Mouse (Mus musculus) adrenal gland, adult (tissue): ENCODE measurements around the gene Gpr22.

ENCODE experiments used
- DNase-seq, 2 experiments: peaks; one replicate each; pipeline ENCODE4 v3.0.0; 2022 to 2023; ENCODE audit warnings: low spot score in 1 of 2; ENCODE audit not compliant: inconsistent age in 2 of 2

The Gpr22 gene

GRCm38 (mm10) chr12:31713600-31713999 lies at the start of gene Gpr22:
Gene Gpr22, minus strand, starts transcription at chr12:31713947.
- DNase-seq = peak in 1 of 2 experiments; percentile 33

GRCm38 (mm10) chr12:31755885-31756755 lies 42.4 kb upstream of the Gpr22 start:
- no peak for DNase-seq

- no peak for DNase-seq
Observed at GRCm38 (mm10) chr12:31754465-31754864, 40.7 kb upstream of the Gpr22 start.

DNA sequence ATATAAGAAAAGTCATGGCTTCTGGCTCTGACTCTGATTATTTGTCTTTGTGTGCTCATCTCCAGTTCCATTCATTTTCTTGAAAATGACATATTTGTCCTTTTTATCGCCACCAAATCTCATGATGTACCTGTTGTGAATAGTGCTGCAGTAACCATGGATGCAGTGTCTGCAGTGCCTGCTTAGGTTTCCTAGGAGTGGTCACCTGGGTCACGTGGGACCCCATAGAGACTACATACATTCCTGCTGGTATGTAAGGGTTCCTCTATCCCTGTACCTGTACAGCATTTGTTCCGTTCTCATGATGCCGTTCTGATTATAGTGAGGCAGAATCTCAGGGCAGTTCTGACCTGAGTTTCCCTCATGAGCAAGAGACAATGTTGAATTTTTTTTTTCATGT lies 36.1 kb upstream of the Gpr22 start:
- DNase-seq = no peak

DNA sequence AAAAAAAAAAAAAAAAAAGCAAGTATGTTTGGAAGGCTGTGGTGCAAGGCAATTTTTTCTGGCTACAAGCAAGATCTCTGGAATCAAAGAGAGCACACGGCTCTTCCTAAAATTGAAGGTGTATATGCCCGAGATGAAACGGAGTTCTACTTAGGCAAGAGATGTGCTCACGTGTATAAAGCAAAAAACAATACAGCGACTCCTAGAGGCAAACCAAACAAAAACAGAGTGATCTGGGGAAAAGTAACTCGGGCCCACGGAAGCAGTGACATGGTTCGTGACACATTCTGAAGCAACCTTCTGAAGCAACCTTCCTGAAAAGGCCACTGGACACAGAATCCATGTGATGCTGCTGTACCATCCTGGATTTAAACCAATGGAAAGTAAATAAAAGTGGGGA lies 33.6 kb upstream of the Gpr22 start:
- DNase-seq = no peak

DNA sequence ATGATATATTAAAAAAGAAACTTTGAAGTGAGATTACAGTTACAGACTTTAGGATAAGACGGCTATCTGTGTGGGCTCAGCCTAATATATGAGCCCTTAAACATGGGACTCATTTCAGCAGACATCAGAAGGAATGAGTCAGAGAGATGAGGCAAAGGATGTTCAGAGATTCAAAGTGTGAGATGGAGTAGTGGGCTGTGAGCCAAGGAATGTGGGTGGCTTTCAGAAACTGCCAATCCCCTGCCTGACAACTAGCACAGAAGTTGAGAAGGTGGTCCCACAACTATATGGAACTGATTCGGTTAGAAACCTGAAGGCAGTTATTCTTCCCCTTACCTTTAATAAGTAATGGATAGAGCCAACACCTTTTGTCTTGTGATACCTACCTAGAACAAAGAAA lies 20.9 kb upstream of the Gpr22 start:
- no peak for DNase-seq

DNA sequence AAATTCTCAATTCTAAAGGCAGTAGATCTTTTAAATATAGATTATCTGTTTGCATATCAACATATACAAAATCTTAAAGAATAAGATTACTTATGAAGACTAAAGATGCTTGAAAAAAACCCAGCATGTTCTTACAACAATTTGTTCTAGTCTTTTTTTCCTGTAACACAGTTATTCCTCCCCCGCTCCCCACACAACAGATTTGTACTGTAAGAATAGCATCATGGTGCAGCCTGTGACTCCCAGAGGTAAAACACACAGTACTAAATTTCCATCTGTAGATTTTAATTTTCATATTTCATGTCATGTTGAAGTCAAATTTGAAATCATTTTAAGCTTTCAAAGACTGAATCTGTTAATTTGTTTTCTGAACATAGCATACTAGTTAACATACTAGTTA lies 16.4 kb upstream of the Gpr22 start:
- DNase-seq = no peak

DNA sequence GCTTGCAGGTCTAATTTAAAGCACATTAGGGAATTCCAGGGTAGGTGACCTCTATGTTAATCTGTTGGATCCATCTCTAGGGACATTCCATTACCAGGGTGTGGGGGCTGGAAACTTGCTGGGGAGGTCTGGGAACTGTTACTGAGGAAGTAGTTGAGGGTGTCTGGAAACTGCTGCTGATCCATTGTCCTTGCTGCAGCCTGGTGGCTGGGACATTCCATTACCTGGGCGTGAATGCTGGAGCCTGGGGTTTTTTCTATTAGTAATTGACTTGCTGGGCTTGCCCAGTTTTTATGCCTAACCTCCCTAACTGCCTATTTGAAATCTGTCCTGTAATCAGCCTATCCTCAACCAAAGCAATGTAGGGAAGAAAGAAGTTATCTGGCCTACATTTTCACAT lies 13.0 kb upstream of the Gpr22 start:
- no peak for DNase-seq

DNA sequence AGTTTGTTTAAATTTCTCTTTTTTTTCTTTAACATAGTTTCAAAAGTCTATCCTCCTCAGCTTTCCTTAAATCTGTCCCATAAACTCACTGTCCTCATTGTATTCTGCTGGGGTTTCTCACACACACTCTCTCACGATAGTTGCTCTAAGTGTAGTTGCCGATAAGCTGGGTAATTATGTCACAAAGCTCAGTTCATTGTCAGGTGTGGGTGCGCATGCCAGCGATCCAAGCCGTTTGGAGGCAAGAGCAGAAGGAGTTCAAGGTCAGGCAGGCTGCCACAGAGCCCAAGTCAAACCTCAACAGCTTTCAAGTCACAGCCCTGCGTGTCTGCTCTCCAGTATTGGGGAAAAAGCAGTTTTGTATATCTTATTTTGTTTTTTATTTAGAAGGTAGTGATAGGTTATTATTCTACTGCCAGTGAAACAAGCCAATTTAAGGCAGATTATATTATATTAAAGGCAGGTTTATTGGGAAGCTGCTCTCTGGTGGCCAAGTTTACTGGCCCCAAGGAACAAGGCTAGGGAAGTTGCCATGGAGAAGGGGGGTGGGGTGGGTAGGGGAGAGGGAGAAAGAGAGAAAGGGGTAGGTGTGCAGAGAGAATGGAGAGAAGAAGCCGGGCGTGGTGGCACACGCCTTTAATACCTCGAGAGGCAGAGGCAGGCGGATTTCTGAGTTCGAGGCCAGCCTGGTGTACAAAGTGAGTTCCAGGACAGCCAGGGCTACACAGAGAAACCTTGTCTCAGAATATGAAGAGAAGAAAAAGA lies 11.9 kb upstream of the Gpr22 start:
- DNase-seq = peak; percentile 50 to 72

GRCm38 (mm10) chr12:31724576-31724975 lies 10.8 kb upstream of the Gpr22 start:
- DNase-seq = no peak

DNA sequence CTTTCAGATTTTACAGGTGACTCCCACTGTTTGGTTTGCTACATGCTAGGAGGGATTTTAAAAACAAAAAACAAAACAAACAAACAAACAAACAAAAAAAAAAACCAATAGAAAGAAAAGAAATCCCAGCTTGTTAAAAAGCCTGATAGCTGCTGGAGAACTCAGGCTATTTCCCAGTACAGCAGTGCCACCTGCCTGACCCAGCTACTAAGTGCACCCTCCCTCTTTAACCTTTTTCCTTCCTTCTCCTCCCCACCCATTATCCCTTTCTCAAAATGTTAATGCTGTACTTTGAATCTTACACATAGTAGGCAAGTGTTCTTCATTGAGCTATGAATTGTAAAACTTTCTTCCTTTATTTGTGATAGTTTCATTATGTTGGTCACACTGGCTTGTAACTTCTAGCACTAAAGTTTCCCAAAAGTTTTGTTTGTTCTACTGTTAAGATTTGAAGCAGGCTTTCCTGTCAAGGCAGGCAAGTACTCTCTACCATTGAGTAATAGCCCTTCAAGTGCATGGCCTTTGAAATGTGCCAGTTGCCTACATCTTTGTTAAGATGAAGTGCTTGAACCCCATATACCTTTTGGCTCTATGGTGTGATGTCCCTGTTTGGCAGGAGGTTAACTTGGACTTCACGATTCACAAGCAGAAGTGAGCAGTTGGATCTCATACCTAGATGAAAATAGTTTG lies 6.0 kb upstream of the Gpr22 start:
- peak in 1 of 2 experiments; percentile 39 for DNase-seq

- no peak for DNase-seq
Observed at GRCm38 (mm10) chr12:31714070-31714469, 323 bp upstream of the Gpr22 start.

GRCm38 (mm10) chr12:31712727-31713126 lies 1.0 kb downstream of the Gpr22 start:
- DNase-seq = no peak

DNA sequence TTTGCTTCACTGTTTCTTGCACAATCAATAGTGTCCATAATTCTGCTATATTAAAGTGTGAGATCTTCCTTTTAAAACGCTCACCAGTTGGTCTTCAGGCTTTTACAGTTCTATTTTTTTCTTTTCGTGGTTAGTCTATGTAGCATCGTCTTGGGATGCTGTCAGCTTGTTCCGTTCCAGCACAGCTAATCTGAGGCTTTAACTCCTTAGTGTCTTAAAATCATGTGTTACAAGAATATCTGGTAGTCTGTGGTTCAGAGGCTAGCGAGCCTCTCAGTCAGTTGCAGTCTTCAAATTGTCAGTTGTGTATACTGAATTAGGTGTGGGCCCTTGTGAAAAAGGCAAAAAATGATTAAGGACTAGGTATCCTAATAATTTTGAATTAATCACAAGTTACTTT lies 1.5 kb downstream of the Gpr22 start:
- peak in 1 of 2 experiments; percentile 27 for DNase-seq

DNA sequence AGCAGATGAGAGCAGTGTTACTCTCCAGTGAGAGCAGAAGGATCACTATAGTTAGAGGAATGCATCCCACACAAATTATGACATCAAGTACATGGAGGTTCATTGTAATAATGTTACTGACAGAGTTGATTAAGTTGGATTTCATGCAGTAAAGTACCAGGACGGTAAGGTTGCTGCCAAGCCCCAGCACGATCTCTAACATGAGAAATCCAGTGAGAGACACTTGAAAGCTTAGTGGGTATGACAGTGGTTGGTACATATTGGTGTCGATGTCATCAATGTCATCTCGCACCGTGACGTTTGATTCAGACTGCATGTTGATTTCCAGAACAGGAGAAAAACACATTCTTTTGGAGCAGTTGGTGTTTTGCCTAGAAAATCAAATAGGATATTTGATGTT lies 4.1 kb downstream of the Gpr22 start:
- DNase-seq = no peak

- no peak for DNase-seq
Observed at GRCm38 (mm10) chr12:31707531-31707930, 6.2 kb downstream of the Gpr22 start.

- no peak for DNase-seq
Observed at GRCm38 (mm10) chr12:31706168-31706567, 7.6 kb downstream of the Gpr22 start.

- DNase-seq = peak; percentile 13 to 54
Observed at GRCm38 (mm10) chr12:31703904-31704303, 9.8 kb downstream of the Gpr22 start.

DNA sequence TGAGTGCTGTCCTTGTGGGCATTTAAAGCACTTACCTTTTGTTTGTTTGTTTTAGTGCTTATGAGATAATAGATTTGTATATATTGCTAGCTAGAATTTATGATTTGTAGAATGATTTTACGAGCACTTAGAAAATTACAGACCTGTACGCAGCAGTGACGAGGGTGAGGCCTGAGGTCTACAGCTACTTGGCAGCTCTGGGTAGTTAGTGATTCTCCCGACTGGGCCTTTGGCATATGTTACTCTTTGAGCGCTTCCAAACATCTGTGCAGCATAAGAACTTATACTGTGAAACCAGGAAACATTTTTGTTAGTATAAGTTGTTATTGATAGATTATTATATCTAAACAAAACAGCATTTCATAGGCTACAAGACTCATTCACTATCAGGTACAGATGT lies 12.3 kb downstream of the Gpr22 start:
- no peak for DNase-seq

GRCm38 (mm10) chr12:31700623-31701347 lies 13.0 kb downstream of the Gpr22 start:
- DNase-seq = no peak

DNA sequence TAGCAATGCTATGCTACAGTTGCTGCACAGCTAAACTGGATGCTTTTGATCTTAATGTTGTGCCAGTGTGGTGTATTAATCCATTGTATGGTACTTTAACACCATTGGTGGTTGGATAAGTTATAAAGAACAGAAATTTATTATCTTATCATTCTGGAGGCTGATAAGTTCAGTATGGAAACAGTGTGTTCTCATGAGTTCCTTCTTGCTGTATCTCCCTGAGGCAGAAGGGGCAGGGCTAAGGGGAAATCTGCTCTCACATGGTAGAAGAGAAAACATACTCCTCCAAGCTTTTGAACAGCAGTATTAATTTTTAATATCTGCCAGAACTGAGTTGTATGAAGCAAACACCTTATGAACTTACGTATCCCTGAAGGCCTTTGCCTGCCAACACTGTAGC lies 20.5 kb downstream of the Gpr22 start:
- no peak for DNase-seq
